Comparison of ENCODE assay signal across 8 mouse cellular contexts in the genomic region with DNA sequence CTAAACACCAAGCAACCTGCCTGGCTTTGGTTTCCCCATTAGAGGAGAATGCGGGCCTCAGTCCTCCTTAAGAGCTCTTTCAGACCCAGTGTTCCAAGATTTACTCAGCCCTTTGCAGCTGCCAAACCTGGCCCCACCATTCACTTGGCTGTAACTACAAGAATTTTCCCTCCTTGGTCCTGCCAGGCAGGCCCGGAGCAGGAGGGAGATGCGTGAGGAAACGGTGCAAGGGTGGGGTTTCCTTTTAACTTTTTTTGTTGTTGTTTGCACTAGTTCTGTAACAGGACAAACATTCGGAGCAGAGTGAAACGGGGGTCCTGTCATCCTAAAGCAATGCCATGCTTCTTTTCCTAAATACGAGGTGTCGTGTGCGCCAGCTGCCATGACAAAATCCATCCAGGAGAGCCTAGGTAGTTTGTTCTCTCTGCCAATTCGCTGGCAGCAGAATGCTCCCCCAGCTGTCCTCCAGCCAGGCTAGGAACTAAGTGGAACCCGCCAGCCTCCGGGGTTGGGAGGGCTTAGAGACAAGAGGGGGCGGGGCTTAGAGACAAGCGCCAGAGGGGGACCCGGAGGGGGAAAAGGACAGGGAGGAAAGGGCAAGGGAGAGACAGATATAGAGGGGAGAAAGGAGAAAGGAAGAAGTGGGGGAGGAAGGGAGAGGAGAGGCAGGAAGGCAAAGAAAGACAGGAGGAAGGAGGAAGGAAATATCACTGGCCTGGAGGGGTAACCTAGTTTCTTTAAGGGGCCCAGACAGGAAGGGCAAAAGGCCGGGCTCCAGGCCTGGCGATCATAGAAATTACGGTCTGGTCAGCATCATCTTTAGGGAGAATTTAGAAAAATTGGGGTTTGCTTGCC. TPM values are rescaled to one million over a fixed set of nuclear protein-coding genes. Genes with fewer than 3 reads are reported as not detected.
DNase-seq lines count a peak whose midpoint lies in the region; ATAC-seq and TF ChIP-seq lines count a peak whose summit lies in the region.

No protein-coding gene starts in this region.

- 9% methylated on average over 18 of the region's 18 CpGs for WGBS in liver, embryonic 14.5 days (ENCODE audit: insufficient replicate concordance)

- peaks cover 52 to 60% of the 10 kb centered on the region in 2 experiments for H3K4me1 ChIP-seq in liver, embryonic 14.5 days (replicated peaks; ENCODE audit: control insufficient read depth in 2 of 2, insufficient read depth in 2 of 2, low read length in 1 of 2)

- peak; percentile 45 for ATAC-seq in liver, embryonic 14.5 days (ENCODE audit: insufficient read depth)
- ATAC-seq in monocyte, adult 5-6 weeks (replicated peaks; ENCODE audit: insufficient number of reproducible peaks, low FRiP score, low TSS enrichment, poor library complexity, severe bottlenecking), result 0 out of 2 replicates have a peak, but pooled peaks have one; percentile 28

- H3K9ac ChIP-seq in liver, embryonic 14.5 days (replicated peaks), result peak overlapping the region; percentile 61

- H3K27ac ChIP-seq in liver, embryonic 14.5 days, result peak overlapping the region; percentile 99

- H3K9me3 ChIP-seq in liver, embryonic 14.5 days (ENCODE audit: control insufficient read depth, low read length), result no peaks in the 10 kb centered on the region

- peak overlapping the region; percentile 27 to 28 for H3K4me3 ChIP-seq in liver, embryonic 14.5 days (ENCODE audit: insufficient read depth in 1 of 2, low read depth in 2 of 2, low read length in 2 of 2)

- no peaks in the 10 kb centered on the region for H3K36me3 ChIP-seq in liver, embryonic 14.5 days (replicated peaks; ENCODE audit: control insufficient read depth, insufficient read depth, low read depth)

- TF ChIP-seq EP300 in liver, embryonic 14.5 days (IDR thresholded peaks at IDR 0.05; ENCODE audit: low read depth), result no peak

- peak overlapping the region; percentile 63 for H3K4me2 ChIP-seq in liver, embryonic 14.5 days (ENCODE audit: low read depth)

- DNase-seq in cerebellum, postnatal 14 days, result peak; percentile 48 to 67
- DNase-seq in cerebellum, adult 9-10 months, result no peak
- DNase-seq in c-Kit-positive CD71-positive TER-119-positive erythroid progenitor cells, embryonic 14.5 days (ENCODE audit: low spot score), result peak; percentile 68
- peak; percentile 70 to 80 for DNase-seq in gastrocnemius, postnatal 4 days (ENCODE audit: low spot score in 2 of 2)
- peak; percentile 7 for DNase-seq in induced T-regulatory cell, adult 2 months (ENCODE audit: low read depth)
- DNase-seq in liver, embryonic 14.5 days (ENCODE audit: low read depth in 3 of 3, low spot score in 3 of 3), result peak; percentile 59 to 65 (median 59)
- peak; percentile 64 for DNase-seq in thymus, postnatal 0 days (ENCODE audit: low spot score)

- H3K27me3 ChIP-seq in liver, embryonic 14.5 days (ENCODE audit: control insufficient read depth, insufficient read depth, low read length), result no peaks in the 10 kb centered on the region

- no peak for TF ChIP-seq CTCF in liver, embryonic 14.5 days (IDR thresholded peaks at IDR 0.05; ENCODE audit: low read depth)

RNA-seq across cellular contexts. Expression of a gene that starts 48.9 kb away (rescaled TPM):
- 100 to 1,000 TPM; 104 to 108 TPM for total RNA-seq in gastrocnemius, postnatal 4 days (2021)
- polyA plus RNA-seq in liver, embryonic 14.5 days (2012; rRNA removed), result 16.5 TPM in 2 replicates
- 32.7 and 34.0 TPM in 2 replicates for polyA plus RNA-seq in liver, embryonic 14.5 days (2014; fragmentation: Nextera tagmentation; extraction: Ambion mirVana)
- 1.6 to 1.8 TPM in 2 of 3 replicates, not detected in the other for total RNA-seq in monocyte, adult 5-6 weeks (2017)
- polyA plus RNA-seq in thymus, postnatal 0 days (2015; fragmentation: Nextera tagmentation; extraction: Ambion mirVana), result 18.1 and 19.9 TPM in 2 replicates

Comparison
In these comparisons a context has a peak if more than half of its experiments do, and no peak if none do; other contexts are left out.
1. RNA of a gene that starts 48.9 kb away (total RNA-seq): 104 to 108 TPM in gastrocnemius, postnatal 4 days; 1.6 to 1.8 TPM in monocyte, adult 5-6 weeks; every median in the first group is over 10 times any median in the second.